Mouse (Mus musculus) heart, embryonic 11.5 days (tissue): ENCODE results near the gene Lrrc41. TPM values are rescaled to one million over a fixed set of nuclear protein-coding genes. Genes with fewer than 3 reads are reported as not detected.

Experiments
- ATAC-seq: fragments of 200-750 bp; cut with Nextera tagmentation; replicated peaks from 2 replicates; pipeline ENCODE4 v1.8.0; 2017; ENCODE audit warnings: moderate library complexity; ENCODE audit not compliant: insufficient number of reproducible peaks, low FRiP score, low TSS enrichment
- H3K27ac ChIP-seq: fragments of 300-500 bp; sonication (generic); 2 replicates; pipeline ENCODE4 v1.5.1; 2014; ENCODE audit warnings: mild to moderate bottlenecking, low read depth, low read length
- H3K27me3 ChIP-seq: fragments of 300-500 bp; sonication (generic); 2 replicates; pipeline ENCODE4 v1.6.1; 2014; ENCODE audit warnings: mild to moderate bottlenecking, low read length, mixed read lengths; ENCODE audit not compliant: control insufficient read depth, insufficient read depth
- H3K36me3 ChIP-seq: fragments of 300-500 bp; sonication (generic); 2 replicates; pipeline ENCODE4 v1.6.1; 2014; ENCODE audit warnings: mild to moderate bottlenecking, low read length, moderate library complexity, mixed read lengths; ENCODE audit not compliant: control insufficient read depth, insufficient read depth
- H3K4me1 ChIP-seq: fragments of 300-500 bp; sonication (generic); 2 replicates; pipeline ENCODE4 v1.6.1; 2014; ENCODE audit warnings: low read length; ENCODE audit not compliant: control insufficient read depth, insufficient read depth
- H3K4me2 ChIP-seq: fragments of 300-500 bp; sonication (generic); 2 replicates; pipeline ENCODE4 v1.6.1; 2014; ENCODE audit warnings: mild to moderate bottlenecking, moderate library complexity
- H3K4me3 ChIP-seq: fragments of 300-500 bp; sonication (generic); 2 replicates; pipeline ENCODE4 v1.5.1; 2014; ENCODE audit warnings: low read depth, low read length
- H3K9ac ChIP-seq: fragments of 300-500 bp; sonication (generic); 2 replicates; pipeline ENCODE4 v1.6.1; 2014; ENCODE audit warnings: mild to moderate bottlenecking, low read depth, low read length, moderate library complexity
- H3K9me3 ChIP-seq: fragments of 300-500 bp; sonication (generic); replicated peaks from 2 replicates; pipeline ENCODE4 v1.6.1; 2016; ENCODE audit warnings: low read length; ENCODE audit not compliant: control insufficient read depth
- WGBS: fragments of 180-500 bp; shearing (Covaris S2); extraction: QIAGEN DNeasy Blood & Tissue Kit; methylation state at CpG from one replicate; pipeline ENCODE4 v1.1.7; 2014; ENCODE audit not compliant: insufficient replicate concordance; 5-methylcytosine and 5-hydroxymethylcytosine counted together
- polyA plus RNA-seq: library from polyadenylated mRNA; unstranded; fragments of >200 nt; fragmentation: Nextera tagmentation; extraction: Ambion mirVana; gene quantifications from 2 replicates; pipeline ENCODE4 v1.2.1, GENCODE M21; 2014

The Lrrc41 gene
- polyA plus RNA-seq, 1 experiment from 2014 or later, result 61.0 TPM

- no peak overlapping the region for H3K27ac ChIP-seq
- H3K36me3 ChIP-seq, result peaks cover 44% of the 10 kb centered on the region
- H3K4me3 ChIP-seq, result no peak overlapping the region
- 68% methylated on average over 7 of the region's 7 CpGs for WGBS
- no peak overlapping the region for H3K4me2 ChIP-seq
- no peaks in the 10 kb centered on the region for H3K4me1 ChIP-seq
- H3K27me3 ChIP-seq, result no peaks in the 10 kb centered on the region
- no peaks in the 10 kb centered on the region for H3K9me3 ChIP-seq
- ATAC-seq, result peak; percentile 42; the same call in 1 of the 2 replicates
- H3K9ac ChIP-seq, result no peak overlapping the region
Measured at GRCm38 (mm10) chr4:116100959-116101358, 25.9 kb downstream of the Lrrc41 start.

GRCm38 (mm10) chr4:116105278-116105677, 30.2 kb downstream of the Lrrc41 start:
- no peak overlapping the region for H3K9ac ChIP-seq
- H3K27ac ChIP-seq, result no peak overlapping the region
- no peak overlapping the region for H3K4me2 ChIP-seq
- H3K27me3 ChIP-seq, result no peaks in the 10 kb centered on the region
- 92% methylated on average over 5 of the region's 5 CpGs for WGBS
- ATAC-seq, result no peak
- H3K4me3 ChIP-seq, result no peak overlapping the region
- H3K4me1 ChIP-seq, result no peaks in the 10 kb centered on the region
- H3K36me3 ChIP-seq, result peaks cover 13% of the 10 kb centered on the region
- H3K9me3 ChIP-seq, result no peaks in the 10 kb centered on the region

- Histone ChIP-seq H3K9ac (no peak overlapping the region), H3K4me2 (no peak overlapping the region), H3K4me3 (no peak overlapping the region), H3K4me1 (no peaks in the 10 kb centered on the region), H3K36me3 (no peaks in the 10 kb centered on the region; the same call in 1 of the 2 replicates), H3K27me3 (no peaks in the 10 kb centered on the region), H3K9me3 (no peaks in the 10 kb centered on the region), H3K27ac (no peak overlapping the region)
- ATAC-seq, result no peak
- WGBS, result 86% methylated on average over 6 of the region's 6 CpGs
Measured at GRCm38 (mm10) chr4:116110695-116111094, 35.6 kb downstream of the Lrrc41 start.

GRCm38 (mm10) chr4:116111486-116111885, 36.4 kb downstream of the Lrrc41 start:
- no peak for ATAC-seq
- 83% methylated on average over 2 of the region's 2 CpGs for WGBS
- H3K4me1 ChIP-seq, result no peaks in the 10 kb centered on the region
- H3K4me3 ChIP-seq, result no peak overlapping the region
- no peak overlapping the region for H3K9ac ChIP-seq
- no peaks in the 10 kb centered on the region for H3K9me3 ChIP-seq
- H3K27me3 ChIP-seq, result no peaks in the 10 kb centered on the region
- H3K4me2 ChIP-seq, result no peak overlapping the region
- H3K27ac ChIP-seq, result no peak overlapping the region
- H3K36me3 ChIP-seq, result no peaks in the 10 kb centered on the region; the same call in 1 of the 2 replicates

GRCm38 (mm10) chr4:116122762-116123161, 47.7 kb downstream of the Lrrc41 start:
- no peak overlapping the region for H3K27ac ChIP-seq
- H3K27me3 ChIP-seq, result no peaks in the 10 kb centered on the region
- H3K4me3 ChIP-seq, result peak overlapping the region; percentile 65
- H3K4me1 ChIP-seq, result 0 out of 2 replicates have a peak, but pooled peaks cover 5% of the 10 kb centered on the region
- H3K9ac ChIP-seq, result peak overlapping the region; percentile 70
- ATAC-seq, result no peak
- peak overlapping the region; percentile 80 for H3K4me2 ChIP-seq
- H3K36me3 ChIP-seq, result no peaks in the 10 kb centered on the region
- 0% methylated on average over 1 of the region's 1 CpGs for WGBS
- H3K9me3 ChIP-seq, result no peaks in the 10 kb centered on the region

GRCm38 (mm10) chr4:116123602-116124519, 48.8 kb downstream of the Lrrc41 start, which contains the start of the genes Rad54l and Pomgnt1:
Gene Rad54l, minus strand, starts transcription at chr4:116123690.
Gene Pomgnt1, plus strand, starts transcription at chr4:116123840.
- ATAC-seq, result peak; percentile 92
- Histone ChIP-seq H3K27ac (peak within 1 kb of the TSS; percentile 71; the same call in 1 of the 2 replicates), H3K4me3 (peak within 1 kb of the TSS; percentile 65), H3K4me2 (peak within 1 kb of the TSS; percentile 80), H3K9me3 (no peaks in the 10 kb centered on the region), H3K4me1 (0 out of 2 replicates have a peak, but pooled peaks cover 5% of the 10 kb centered on the region), H3K36me3 (no peaks in the 10 kb centered on the region), H3K9ac (peak within 1 kb of the TSS; percentile 71), H3K27me3 (no peaks in the 10 kb centered on the region)
- WGBS, result 8% methylated on average over 24 of the region's 24 CpGs

GRCm38 (mm10) chr4:116125803-116126386, 50.8 kb downstream of the Lrrc41 start:
- Histone ChIP-seq H3K4me2 (no peak overlapping the region), H3K9me3 (no peaks in the 10 kb centered on the region), H3K27ac (no peak overlapping the region), H3K4me3 (no peak overlapping the region), H3K4me1 (0 out of 2 replicates have a peak, but pooled peaks cover 5% of the 10 kb centered on the region), H3K9ac (no peak overlapping the region), H3K27me3 (no peaks in the 10 kb centered on the region), H3K36me3 (no peaks in the 10 kb centered on the region)
- ATAC-seq, result no peak
- WGBS, result 83% methylated on average over 4 of the region's 4 CpGs

GRCm38 (mm10) chr4:116127956-116128355, 52.9 kb downstream of the Lrrc41 start:
- Histone ChIP-seq H3K9ac (no peak overlapping the region), H3K4me2 (no peak overlapping the region), H3K4me1 (0 out of 2 replicates have a peak, but pooled peaks cover 3% of the 10 kb centered on the region), H3K4me3 (no peak overlapping the region), H3K36me3 (no peaks in the 10 kb centered on the region), H3K9me3 (no peaks in the 10 kb centered on the region), H3K27me3 (no peaks in the 10 kb centered on the region), H3K27ac (no peak overlapping the region)
- WGBS, result 76% methylated on average over 6 of the region's 6 CpGs
- ATAC-seq, result no peak
